Mouse (Mus musculus): ENCODE measurements at regions not wholly inside any gene's neighbourhood (a gene's known extent, or its start where the extent isn't known, plus 50 kb on each side); places are given as distances from the start of the nearest gene placed in this dataset.

GRCm38 (mm10) chr2:75315341-75315740 is 343.7 kb upstream of the Hnrnpa3 start:
- no peak for ATAC-seq
- peaks cover 13% of the 10 kb centered on the region for H3K27me3 ChIP-seq
- POLR2A ChIA-PET, result no interaction called here
- in situ Hi-C loops (cut with MboI; ENCODE audit: low pct_unique_long_range_greater_than_20kb), result loop anchor here (5.0 kb wide), 1 partner anchor 613 kb away; the partner anchor contains the start of gene Hoxd8
- DNase-seq (ENCODE audit: low read depth, low spot score), result no peak
- no peak for TF ChIP-seq CTCF (IDR thresholded peaks at IDR 0.05)
- CTCF ChIA-PET, result interaction anchor here (1.2 kb wide), 1 partner anchor 56 kb away, joined by 3 read pairs; no protein-coding TSS in a partner anchor

GRCm38 (mm10) chr2:75318190-75318589 is 340.9 kb upstream of the Hnrnpa3 start:
- peaks cover 6% of the 10 kb centered on the region for H3K27me3 ChIP-seq
- in situ Hi-C loops (cut with MboI; ENCODE audit: low pct_unique_long_range_greater_than_20kb), result loop anchor here (5.0 kb wide), 1 partner anchor 616 kb away; the partner anchor contains the start of gene Hoxd8
- ATAC-seq (no peak), DNase-seq (ENCODE audit: low read depth, low spot score) (no peak)
- POLR2A ChIA-PET, result no interaction called here
- TF ChIP-seq CTCF (IDR thresholded peaks at IDR 0.05), result peak; percentile 50
- CTCF ChIA-PET, result interaction anchor here (0.9 kb wide), 1 partner anchor 23 kb away, joined by 3 read pairs; no protein-coding TSS in a partner anchor

- ATAC-seq (no peak), DNase-seq (ENCODE audit: low read depth, low spot score) (no peak)
- in situ Hi-C loops (cut with MboI; ENCODE audit: low pct_unique_long_range_greater_than_20kb), result no loop called here
- H3K27me3 ChIP-seq, result no peaks in the 10 kb centered on the region
- ChIA-PET CTCF (no interaction called here), POLR2A (no interaction called here)
- no peak for TF ChIP-seq CTCF (IDR thresholded peaks at IDR 0.05)
These were observed 334.8 kb upstream of the Hnrnpa3 start for GRCm38 (mm10) chr2:75324146-75324749.

- ChIA-PET POLR2A (no interaction called here), CTCF (interaction anchor here (0.7 kb wide), 1 partner anchor 480 kb away, joined by 4 read pairs; no protein-coding TSS in a partner anchor)
- no peaks in the 10 kb centered on the region for H3K27me3 ChIP-seq
- no peak for TF ChIP-seq CTCF (IDR thresholded peaks at IDR 0.05)
- in situ Hi-C loops (cut with MboI; ENCODE audit: low pct_unique_long_range_greater_than_20kb), result no loop called here
- DNase-seq (ENCODE audit: low read depth, low spot score) (no peak), ATAC-seq (no peak)
These were observed 329.5 kb upstream of the Hnrnpa3 start for GRCm38 (mm10) chr2:75329598-75329997.

GRCm38 (mm10) chr2:75341310-75341709 is 317.8 kb upstream of the Hnrnpa3 start:
- ATAC-seq, result no peak
- ChIA-PET CTCF (no interaction called here), POLR2A (no interaction called here)
- no peak for DNase-seq (ENCODE audit: low read depth, low spot score)
- H3K27me3 ChIP-seq, result no peaks in the 10 kb centered on the region
- TF ChIP-seq CTCF (IDR thresholded peaks at IDR 0.05), result no peak
- in situ Hi-C loops (cut with MboI; ENCODE audit: low pct_unique_long_range_greater_than_20kb), result no loop called here

GRCm38 (mm10) chr2:75341726-75342280 is 317.3 kb upstream of the Hnrnpa3 start:
- no peaks in the 10 kb centered on the region for H3K27me3 ChIP-seq
- in situ Hi-C loops (cut with MboI; ENCODE audit: low pct_unique_long_range_greater_than_20kb), result no loop called here
- POLR2A ChIA-PET, result no interaction called here
- ATAC-seq, result no peak
- no peak for TF ChIP-seq CTCF (IDR thresholded peaks at IDR 0.05)
- CTCF ChIA-PET, result no interaction called here
- DNase-seq (ENCODE audit: low read depth, low spot score), result no peak

GRCm38 (mm10) chr2:75350902-75351301 is 308.2 kb upstream of the Hnrnpa3 start:
- no peaks in the 10 kb centered on the region for H3K27me3 ChIP-seq
- ATAC-seq (no peak), DNase-seq (ENCODE audit: low read depth, low spot score) (no peak)
- CTCF ChIA-PET, result interaction anchor here (1.3 kb wide), 1 partner anchor 11 kb away, joined by 5 read pairs; no protein-coding TSS in a partner anchor
- POLR2A ChIA-PET, result no interaction called here
- no peak for TF ChIP-seq CTCF (IDR thresholded peaks at IDR 0.05)
- in situ Hi-C loops (cut with MboI; ENCODE audit: low pct_unique_long_range_greater_than_20kb), result no loop called here

- TF ChIP-seq CTCF (IDR thresholded peaks at IDR 0.05), result no peak
- H3K27me3 ChIP-seq, result no peaks in the 10 kb centered on the region
- ATAC-seq (no peak), DNase-seq (ENCODE audit: low read depth, low spot score) (no peak)
- POLR2A ChIA-PET, result no interaction called here
- CTCF ChIA-PET, result no interaction called here
- in situ Hi-C loops (cut with MboI; ENCODE audit: low pct_unique_long_range_greater_than_20kb), result no loop called here
These were observed 307.1 kb upstream of the Hnrnpa3 start for GRCm38 (mm10) chr2:75351965-75352364.

GRCm38 (mm10) chr2:75352564-75352963 is 306.5 kb upstream of the Hnrnpa3 start:
- in situ Hi-C loops (cut with MboI; ENCODE audit: low pct_unique_long_range_greater_than_20kb), result no loop called here
- ATAC-seq, result no peak
- no peaks in the 10 kb centered on the region for H3K27me3 ChIP-seq
- no peak for DNase-seq (ENCODE audit: low read depth, low spot score)
- CTCF ChIA-PET, result no interaction called here
- TF ChIP-seq CTCF (IDR thresholded peaks at IDR 0.05), result no peak
- POLR2A ChIA-PET, result no interaction called here

- no peak for DNase-seq (ENCODE audit: low read depth, low spot score)
- in situ Hi-C loops (cut with MboI; ENCODE audit: low pct_unique_long_range_greater_than_20kb), result no loop called here
- CTCF ChIA-PET, result no interaction called here
- ATAC-seq, result no peak
- POLR2A ChIA-PET, result interaction anchor here (0.6 kb wide), 1 partner anchor 17 kb away, joined by 3 read pairs; no protein-coding TSS in a partner anchor
- no peak for TF ChIP-seq CTCF (IDR thresholded peaks at IDR 0.05)
- no peaks in the 10 kb centered on the region for H3K27me3 ChIP-seq
These were observed 302.2 kb upstream of the Hnrnpa3 start for GRCm38 (mm10) chr2:75356691-75357375.

GRCm38 (mm10) chr2:75357516-75357915 is 301.5 kb upstream of the Hnrnpa3 start:
- CTCF ChIA-PET, result no interaction called here
- no peak for TF ChIP-seq CTCF (IDR thresholded peaks at IDR 0.05)
- DNase-seq (ENCODE audit: low read depth, low spot score), result no peak

More at GRCm38 (mm10) chr2:75357516-75357915, 301.5 kb upstream of the Hnrnpa3 start:
- POLR2A ChIA-PET, result interaction anchor here (0.6 kb wide), 1 partner anchor 16 kb away, joined by 3 read pairs; no protein-coding TSS in a partner anchor
- in situ Hi-C loops (cut with MboI; ENCODE audit: low pct_unique_long_range_greater_than_20kb), result no loop called here
- ATAC-seq, result no peak
- no peaks in the 10 kb centered on the region for H3K27me3 ChIP-seq
